Mouse (Mus musculus): ENCODE results near the gene Atcay. TPM values are rescaled to one million over a fixed set of nuclear protein-coding genes. Genes with fewer than 3 reads are reported as not detected.
"Not testable (repeated sequence)": the region's sequence is repeated elsewhere in the genome, so short reads cannot be mapped to it uniquely, and the experiment has no call there.

The Atcay gene
- total and polyA plus RNA-seq, 2 experiments: not detected

GRCm38 (mm10) chr10:81176466-81177271 lies 54.0 kb downstream of the Atcay start, which contains the start of gene Eef2:
TSS of gene Eef2 (plus strand) at chr10:81176631.
- no peak for DNase-seq (ENCODE audit: extremely low read depth, low read depth, low spot score)
- under 1% methylated on average over 77 of the region's 77 CpGs for WGBS
- peaks cover 22% of the 10 kb centered on the region for H3K4me1 ChIP-seq (ENCODE audit: control insufficient read depth, insufficient read depth, low read length)

GRCm38 (mm10) chr10:81175936-81176465 lies 54.6 kb downstream of the Atcay start:
- Histone ChIP-seq H3K79me2 (ENCODE audit: control insufficient read depth, insufficient read depth, low read length) (peaks cover 20% of the 10 kb centered on the region), H3K36me3 (ENCODE audit: control insufficient read depth, insufficient read depth, low read length) (peaks cover 33% of the 10 kb centered on the region), H3K27ac (replicated peaks; ENCODE audit: insufficient read depth, low read depth, low read length) (peak overlapping the region; percentile 94), H3K4me3 (ENCODE audit: insufficient read depth, low read depth, low read length) (peak overlapping the region; percentile 80), H3K4me1 (ENCODE audit: control insufficient read depth, insufficient read depth, low read length) (peaks cover 22% of the 10 kb centered on the region), H3K9ac (ENCODE audit: low read depth, low read length) (peak overlapping the region; percentile 41), H3K27me3 (ENCODE audit: control insufficient read depth, insufficient read depth, low read length) (no peaks in the 10 kb centered on the region)
- TF ChIP-seq POLR2A (IDR thresholded peaks at IDR 0.05; ENCODE audit: extremely low read depth, insufficient read depth, low read length): no peak
- TF ChIP-seq CTCF (IDR thresholded peaks at IDR 0.05; ENCODE audit: low read depth, low read length): no peak
- peak; percentile 94 for DNase-seq (ENCODE audit: extremely low read depth, low read depth, low spot score)
- under 1% methylated on average over 13 of the region's 13 CpGs for WGBS

More at GRCm38 (mm10) chr10:81176466-81177271, 54.0 kb downstream of the Atcay start, which contains the start of gene Eef2:
- Histone ChIP-seq H3K36me3 (ENCODE audit: control insufficient read depth, insufficient read depth, low read length) (peaks cover 38% of the 10 kb centered on the region), H3K27me3 (ENCODE audit: control insufficient read depth, insufficient read depth, low read length) (no peaks in the 10 kb centered on the region), H3K27ac (replicated peaks; ENCODE audit: insufficient read depth, low read depth, low read length) (peak within 1 kb of the TSS; percentile 94), H3K79me2 (ENCODE audit: control insufficient read depth, insufficient read depth, low read length) (peaks cover 20% of the 10 kb centered on the region), H3K4me3 (ENCODE audit: insufficient read depth, low read depth, low read length) (peak within 1 kb of the TSS; percentile 80), H3K9ac (ENCODE audit: low read depth, low read length) (peak within 1 kb of the TSS; percentile 93)
- TF ChIP-seq POLR2A (IDR thresholded peaks at IDR 0.05; ENCODE audit: extremely low read depth, insufficient read depth, low read length): peak; percentile 97
- TF ChIP-seq CTCF (IDR thresholded peaks at IDR 0.05; ENCODE audit: low read depth, low read length): no peak

GRCm38 (mm10) chr10:81175345-81175701 lies 55.3 kb downstream of the Atcay start:
- H3K27me3 ChIP-seq (ENCODE audit: control insufficient read depth, insufficient read depth, low read length); H3K4me3 ChIP-seq (ENCODE audit: insufficient read depth, low read depth, low read length); H3K9ac ChIP-seq (ENCODE audit: low read depth, low read length); DNase-seq (ENCODE audit: extremely low read depth, low read depth, low spot score): not testable (repeated sequence)
- Histone ChIP-seq H3K27ac (replicated peaks; ENCODE audit: insufficient read depth, low read depth, low read length) (peak overlapping the region; percentile 94), H3K36me3 (ENCODE audit: control insufficient read depth, insufficient read depth, low read length) (peaks cover 28% of the 10 kb centered on the region), H3K79me2 (ENCODE audit: control insufficient read depth, insufficient read depth, low read length) (peaks cover 20% of the 10 kb centered on the region), H3K4me1 (ENCODE audit: control insufficient read depth, insufficient read depth, low read length) (peaks cover 22% of the 10 kb centered on the region)
- 3% methylated on average over 4 of the region's 4 CpGs for WGBS

- no peak overlapping the region for H3K4me3 ChIP-seq (ENCODE audit: insufficient read depth, low read depth, low read length)
- peaks cover 22% of the 10 kb centered on the region for H3K4me1 ChIP-seq (ENCODE audit: control insufficient read depth, insufficient read depth, low read length)
Observed at GRCm38 (mm10) chr10:81174617-81175344, 55.9 kb downstream of the Atcay start.

GRCm38 (mm10) chr10:81173132-81173531 lies 57.5 kb downstream of the Atcay start:
- peak overlapping the region; percentile 79 for H3K27ac ChIP-seq (replicated peaks; ENCODE audit: insufficient read depth, low read depth, low read length)
- DNase-seq (ENCODE audit: extremely low read depth, low read depth, low spot score): peak; percentile 63
- H3K4me1 ChIP-seq (ENCODE audit: control insufficient read depth, insufficient read depth, low read length): peaks cover 17% of the 10 kb centered on the region
- WGBS: 12% methylated on average over 21 of the region's 21 CpGs
- TF ChIP-seq POLR2A (IDR thresholded peaks at IDR 0.05; ENCODE audit: extremely low read depth, insufficient read depth, low read length) (no peak), CTCF (IDR thresholded peaks at IDR 0.05; ENCODE audit: low read depth, low read length) (peak; percentile 86)
- H3K36me3 ChIP-seq (ENCODE audit: control insufficient read depth, insufficient read depth, low read length): peaks cover 6% of the 10 kb centered on the region; the same call in 1 of the 2 replicates
- H3K9ac ChIP-seq (ENCODE audit: low read depth, low read length): peak overlapping the region; percentile 77
- H3K27me3 ChIP-seq (ENCODE audit: control insufficient read depth, insufficient read depth, low read length): no peaks in the 10 kb centered on the region
- H3K4me3 ChIP-seq (ENCODE audit: insufficient read depth, low read depth, low read length): 0 out of 2 replicates have a peak overlapping the region, but pooled peaks have one; percentile 19
- peaks cover 15% of the 10 kb centered on the region for H3K79me2 ChIP-seq (ENCODE audit: control insufficient read depth, insufficient read depth, low read length)

More at GRCm38 (mm10) chr10:81174617-81175344, 55.9 kb downstream of the Atcay start:
- DNase-seq (ENCODE audit: extremely low read depth, low read depth, low spot score): peak; percentile 57
- TF ChIP-seq POLR2A (IDR thresholded peaks at IDR 0.05; ENCODE audit: extremely low read depth, insufficient read depth, low read length) (no peak), CTCF (IDR thresholded peaks at IDR 0.05; ENCODE audit: low read depth, low read length) (peak; percentile 99)
- peaks cover 22% of the 10 kb centered on the region for H3K36me3 ChIP-seq (ENCODE audit: control insufficient read depth, insufficient read depth, low read length)
- peak overlapping the region; percentile 58; the same call in 1 of the 2 replicates for H3K27ac ChIP-seq (replicated peaks; ENCODE audit: insufficient read depth, low read depth, low read length)
- H3K27me3 ChIP-seq (ENCODE audit: control insufficient read depth, insufficient read depth, low read length): no peaks in the 10 kb centered on the region
- no peak overlapping the region for H3K9ac ChIP-seq (ENCODE audit: low read depth, low read length)
- peaks cover 20% of the 10 kb centered on the region for H3K79me2 ChIP-seq (ENCODE audit: control insufficient read depth, insufficient read depth, low read length)
- 12% methylated on average over 29 of the region's 29 CpGs for WGBS

- H3K9ac ChIP-seq (ENCODE audit: low read depth, low read length); H3K4me1 ChIP-seq (ENCODE audit: control insufficient read depth, insufficient read depth, low read length); H3K36me3 ChIP-seq (ENCODE audit: control insufficient read depth, insufficient read depth, low read length); H3K27me3 ChIP-seq (ENCODE audit: control insufficient read depth, insufficient read depth, low read length); H3K4me3 ChIP-seq (ENCODE audit: insufficient read depth, low read depth, low read length): not testable (repeated sequence)
- peak; percentile 33 for DNase-seq (ENCODE audit: extremely low read depth, low read depth, low spot score)
- peaks cover 22% of the 10 kb centered on the region for H3K79me2 ChIP-seq (ENCODE audit: control insufficient read depth, insufficient read depth, low read length)
- peak overlapping the region; percentile 13; the same call in 1 of the 2 replicates for H3K27ac ChIP-seq (replicated peaks; ENCODE audit: insufficient read depth, low read depth, low read length)
- 22% methylated on average over 10 of the region's 14 CpGs for WGBS
Observed at GRCm38 (mm10) chr10:81169411-81169900, 61.2 kb downstream of the Atcay start.

Data from liver, adult 2 months (tissue).